Mouse (Mus musculus) embryonic facial prominence, embryonic 14.5 days (tissue): ENCODE measurements around the gene Gm13283. TPM values are rescaled to one million over a fixed set of nuclear protein-coding genes. Genes with fewer than 3 reads are reported as not detected.
"Not testable (repeated sequence)": the region's sequence is repeated elsewhere in the genome, so short reads cannot be mapped to it uniquely, and the experiment has no call there.

Experiments used
- ATAC-seq: fragments of 200-750 bp; cut with Nextera tagmentation; 2 replicates; pipeline ENCODE4 v1.8.0; 2017; ENCODE audit warnings: low read depth, moderate number of reproducible peaks, moderate TSS enrichment
- DNase-seq: peaks from one replicate; pipeline ENCODE4 v3.0.0-alpha.2; 2015; ENCODE audit warnings: low spot score
- H3K27ac ChIP-seq: fragments of 300-500 bp; sonication (generic); replicated peaks from 2 replicates; pipeline ENCODE4 v1.5.1; 2014; ENCODE audit warnings: low read depth, mild to moderate bottlenecking, low read length, moderate library complexity
- H3K27me3 ChIP-seq: fragments of 300-500 bp; sonication (generic); replicated peaks from 2 replicates; pipeline ENCODE4 v1.6.1; 2014; ENCODE audit warnings: low read length; ENCODE audit not compliant: control insufficient read depth, insufficient read depth
- H3K36me3 ChIP-seq: fragments of 300-500 bp; sonication (generic); 2 replicates; pipeline ENCODE4 v1.6.1; 2014; ENCODE audit warnings: low read length, mixed read lengths; ENCODE audit not compliant: control insufficient read depth, insufficient read depth
- H3K4me1 ChIP-seq: fragments of 300-500 bp; sonication (generic); 2 replicates; pipeline ENCODE4 v1.6.1; 2014; ENCODE audit warnings: antibody characterized with exemption, low read length; ENCODE audit not compliant: control insufficient read depth, insufficient read depth
- H3K4me2 ChIP-seq: fragments of 300-500 bp; sonication (generic); 2 replicates; pipeline ENCODE4 v1.6.1; 2014; ENCODE audit warnings: low read depth, mild to moderate bottlenecking, low read length, moderate library complexity, mixed read lengths
- H3K4me3 ChIP-seq: fragments of 300-500 bp; sonication (generic); 2 replicates; pipeline ENCODE4 v1.5.1; 2014; ENCODE audit warnings: low read depth, mild to moderate bottlenecking, low read length
- H3K9ac ChIP-seq: fragments of 300-500 bp; sonication (generic); 2 replicates; pipeline ENCODE4 v1.6.1; 2014; ENCODE audit warnings: low read depth, mild to moderate bottlenecking, low read length, moderate library complexity, mixed read lengths
- H3K9me3 ChIP-seq: fragments of 300-500 bp; sonication (generic); 2 replicates; pipeline ENCODE4 v1.6.1; 2016; ENCODE audit warnings: low read length; ENCODE audit not compliant: control insufficient read depth
- WGBS: fragments of 180-500 bp; shearing (Covaris S2); extraction: QIAGEN DNeasy Blood & Tissue Kit; methylation state at CpG from one replicate; pipeline ENCODE4 v1.1.7; 2014; 5-methylcytosine and 5-hydroxymethylcytosine counted together
- polyA plus RNA-seq: library from polyadenylated mRNA; unstranded; fragments of >200 nt; fragmentation: Nextera tagmentation; extraction: Ambion mirVana; gene quantifications from 2 replicates; pipeline ENCODE4 v1.2.1, GENCODE M21; 2014

Gene Gm13283
- 0.17 and 0.28 TPM in 2 replicates for polyA plus RNA-seq

DNA sequence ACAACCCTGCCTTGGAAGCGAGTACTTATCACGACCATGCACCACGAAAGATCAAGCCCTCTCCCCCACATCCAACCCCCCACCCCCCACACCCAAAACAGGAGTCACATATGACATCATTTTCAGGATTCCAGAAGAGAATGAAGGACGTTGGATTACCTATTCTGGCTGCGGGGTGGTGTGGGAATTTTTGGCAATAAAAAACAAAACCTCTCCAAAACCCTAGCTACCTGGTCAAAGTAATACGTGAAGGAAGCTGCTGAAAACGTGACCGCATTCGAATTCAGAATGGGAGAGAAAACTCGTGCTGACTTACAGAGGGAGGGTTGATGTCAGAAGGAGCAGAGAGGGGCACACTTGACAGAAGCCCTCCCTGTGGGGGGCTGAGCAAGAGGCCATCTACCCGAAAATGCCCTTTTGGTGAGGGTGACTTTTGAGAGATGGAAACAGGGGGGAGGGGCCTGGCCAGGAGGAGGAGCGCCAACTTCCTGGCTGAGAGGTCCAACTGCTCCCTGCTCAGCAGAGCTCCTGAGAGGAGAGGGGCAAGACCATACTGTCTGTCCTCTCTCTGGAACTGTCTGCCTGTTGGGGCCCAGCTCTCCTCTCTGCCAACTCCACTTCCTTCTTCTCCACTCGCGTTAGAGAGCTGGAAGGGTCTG lies at the start of gene Gm13283:
Gm13283 (plus strand) TSS at position 510 of the 659 bp plus-strand sequence.
- not testable (repeated sequence) for H3K36me3 ChIP-seq, H3K9me3 ChIP-seq, ATAC-seq, H3K27me3 ChIP-seq, H3K4me1 ChIP-seq, DNase-seq
- peak within 1 kb of the TSS; percentile 39; the same call in 1 of the 2 replicates for H3K27ac ChIP-seq
- peak within 1 kb of the TSS; percentile 51 for H3K4me2 ChIP-seq
- H3K9ac ChIP-seq = peak within 1 kb of the TSS; percentile 53; the same call in 1 of the 2 replicates
- H3K4me3 ChIP-seq = peak within 1 kb of the TSS; percentile 34
- WGBS = 24% methylated on average over 8 of the region's 14 CpGs

- no peak overlapping the region for H3K4me2 ChIP-seq
- H3K9me3 ChIP-seq = no peaks in the 10 kb centered on the region
- DNase-seq (no peak), ATAC-seq (no peak)
- H3K36me3 ChIP-seq = peaks cover 45% of the 10 kb centered on the region
- peaks cover 11% of the 10 kb centered on the region for H3K4me1 ChIP-seq
- no peak overlapping the region for H3K27ac ChIP-seq
- no peak overlapping the region for H3K9ac ChIP-seq
- H3K4me3 ChIP-seq = no peak overlapping the region
- no peaks in the 10 kb centered on the region for H3K27me3 ChIP-seq
- WGBS = 78% methylated on average over 1 of the region's 1 CpGs
Observed at GRCm38 (mm10) chr4:88714281-88714680, 45.6 kb upstream of the Gm13283 start.

- ATAC-seq = no peak
- Histone ChIP-seq H3K4me2 (no peak overlapping the region), H3K9me3 (no peaks in the 10 kb centered on the region), H3K4me1 (peaks cover 13% of the 10 kb centered on the region), H3K9ac (no peak overlapping the region), H3K27ac (no peak overlapping the region), H3K36me3 (peaks cover 47% of the 10 kb centered on the region), H3K27me3 (no peaks in the 10 kb centered on the region), H3K4me3 (no peak overlapping the region)
- DNase-seq = no peak
Observed at GRCm38 (mm10) chr4:88715059-88715458, 44.9 kb upstream of the Gm13283 start.

GRCm38 (mm10) chr4:88718715-88719114 lies 41.2 kb upstream of the Gm13283 start:
- peak overlapping the region; percentile 76 for H3K4me2 ChIP-seq
- WGBS = 36% methylated on average over 1 of the region's 1 CpGs
- H3K36me3 ChIP-seq = peaks cover 47% of the 10 kb centered on the region
- no peak overlapping the region for H3K27ac ChIP-seq
- H3K4me1 ChIP-seq = peaks cover 25% of the 10 kb centered on the region
- no peak for ATAC-seq
- H3K4me3 ChIP-seq = peak overlapping the region; percentile 38
- peak overlapping the region; percentile 52 for H3K9ac ChIP-seq
- H3K27me3 ChIP-seq = no peaks in the 10 kb centered on the region
- no peak for DNase-seq
- no peaks in the 10 kb centered on the region for H3K9me3 ChIP-seq

DNA sequence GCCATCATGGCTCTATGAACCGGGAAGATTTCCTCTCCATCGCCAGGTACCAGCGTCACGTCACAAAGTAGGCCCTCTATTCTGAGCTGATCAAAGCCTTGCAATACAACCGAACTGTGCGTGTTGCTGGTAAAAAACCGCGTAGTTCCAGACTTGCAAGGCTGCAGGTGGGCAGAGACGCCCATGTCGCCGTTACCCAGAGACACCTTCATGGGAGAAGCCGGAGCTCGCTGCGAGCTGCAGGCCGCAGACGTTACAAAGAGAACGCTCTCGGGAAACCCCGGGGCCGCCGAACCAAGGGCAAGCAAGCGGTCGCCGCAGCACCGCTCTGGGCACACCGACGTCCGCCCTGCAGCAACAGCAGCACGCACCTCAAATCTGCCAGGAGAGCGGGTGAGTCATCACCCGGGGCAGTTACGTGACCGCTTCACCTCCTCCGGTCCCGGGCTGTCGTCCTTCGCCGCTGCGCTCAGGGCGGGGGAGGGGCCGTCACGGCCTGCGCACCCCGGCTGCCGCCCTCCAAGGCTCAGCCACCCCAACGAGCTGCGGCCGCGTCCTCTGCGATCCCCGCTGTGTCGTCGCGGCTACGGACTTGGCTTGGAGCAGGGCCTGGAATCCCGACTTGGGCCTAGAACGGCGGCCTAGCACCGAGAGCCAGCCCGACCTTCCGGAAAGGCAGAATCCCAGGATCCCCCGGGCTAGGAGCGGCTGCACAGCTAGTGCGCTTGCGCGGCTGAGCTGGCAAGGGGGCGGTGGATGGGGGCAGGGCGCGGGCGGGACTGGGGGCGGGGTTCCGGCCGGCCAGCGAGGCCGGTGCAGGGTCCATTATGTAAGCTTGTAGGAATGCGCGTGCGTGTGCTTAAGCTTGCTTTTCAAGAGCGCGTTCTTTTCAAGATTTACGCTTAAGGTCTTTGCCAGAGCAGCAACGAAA lies 37.9 kb upstream of the Gm13283 start, which contains the start of the genes Gm26566 and Klhl9:
Gm26566 (plus strand) TSS at position 15 of the 931 bp plus-strand sequence.
Klhl9 (minus strand) TSS at position 675 of the 931 bp plus-strand sequence.
- H3K27ac ChIP-seq = peak within 1 kb of the TSS; percentile 98
- H3K4me1 ChIP-seq = peaks cover 25% of the 10 kb centered on the region
- no peaks in the 10 kb centered on the region for H3K9me3 ChIP-seq
- under 1% methylated on average over 44 of the region's 82 CpGs for WGBS
- DNase-seq (peak; percentile 99), ATAC-seq (peak; percentile 94)
- H3K27me3 ChIP-seq = no peaks in the 10 kb centered on the region
- H3K4me3 ChIP-seq = peak within 1 kb of the TSS; percentile 96
- peak within 1 kb of the TSS; percentile 100 for H3K9ac ChIP-seq
- peak within 1 kb of the TSS; percentile 76 for H3K4me2 ChIP-seq
- H3K36me3 ChIP-seq = peaks cover 25% of the 10 kb centered on the region

DNA sequence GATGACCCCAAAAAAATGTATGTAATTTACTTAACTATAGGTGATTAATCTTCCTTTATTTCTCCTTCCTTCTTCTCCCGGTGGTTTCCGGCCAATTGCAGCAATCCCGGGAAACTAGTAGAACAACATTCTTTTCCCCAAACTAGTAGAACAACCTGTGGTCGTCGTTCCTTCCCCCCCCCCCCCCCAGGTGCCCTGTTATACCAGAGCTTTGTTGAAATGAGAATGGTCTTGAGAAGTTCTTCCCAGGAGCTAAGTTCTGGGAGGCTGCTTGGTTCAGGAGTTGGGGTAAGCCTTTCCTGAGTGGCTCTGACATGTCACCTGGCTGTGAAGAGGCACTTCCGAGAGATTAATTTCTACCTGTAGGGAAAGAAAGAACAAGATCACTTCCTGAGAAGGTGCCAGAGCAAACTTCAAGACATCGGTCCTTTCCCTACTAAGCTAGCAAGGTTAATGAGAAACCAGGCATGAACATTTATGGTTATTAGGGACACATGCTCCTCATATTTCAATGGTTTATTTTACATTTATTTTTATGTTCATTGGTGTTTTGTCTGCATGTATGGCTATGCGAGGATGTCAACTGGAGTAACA lies 36.3 kb upstream of the Gm13283 start:
- Histone ChIP-seq H3K27me3 (no peaks in the 10 kb centered on the region), H3K27ac (peak overlapping the region; percentile 70), H3K4me3 (no peak overlapping the region), H3K9me3 (no peaks in the 10 kb centered on the region), H3K36me3 (peaks cover 15% of the 10 kb centered on the region), H3K4me1 (peaks cover 17% of the 10 kb centered on the region), H3K9ac (no peak overlapping the region), H3K4me2 (0 out of 2 replicates have a peak overlapping the region, but pooled peaks have one; percentile 12)
- DNase-seq (peak; percentile 38), ATAC-seq (no peak; the same call in 1 of the 2 replicates)
- 56% methylated on average over 8 of the region's 8 CpGs for WGBS

GRCm38 (mm10) chr4:88726727-88727126 lies 33.2 kb upstream of the Gm13283 start:
- H3K27ac ChIP-seq = no peak overlapping the region
- H3K4me2 ChIP-seq = no peak overlapping the region
- H3K9ac ChIP-seq = no peak overlapping the region
- H3K9me3 ChIP-seq = no peaks in the 10 kb centered on the region
- ATAC-seq (no peak), DNase-seq (no peak)
- H3K27me3 ChIP-seq = no peaks in the 10 kb centered on the region
- H3K4me1 ChIP-seq = no peaks in the 10 kb centered on the region
- 86% methylated on average over 6 of the region's 6 CpGs for WGBS
- no peaks in the 10 kb centered on the region for H3K36me3 ChIP-seq
- H3K4me3 ChIP-seq = no peak overlapping the region

DNA sequence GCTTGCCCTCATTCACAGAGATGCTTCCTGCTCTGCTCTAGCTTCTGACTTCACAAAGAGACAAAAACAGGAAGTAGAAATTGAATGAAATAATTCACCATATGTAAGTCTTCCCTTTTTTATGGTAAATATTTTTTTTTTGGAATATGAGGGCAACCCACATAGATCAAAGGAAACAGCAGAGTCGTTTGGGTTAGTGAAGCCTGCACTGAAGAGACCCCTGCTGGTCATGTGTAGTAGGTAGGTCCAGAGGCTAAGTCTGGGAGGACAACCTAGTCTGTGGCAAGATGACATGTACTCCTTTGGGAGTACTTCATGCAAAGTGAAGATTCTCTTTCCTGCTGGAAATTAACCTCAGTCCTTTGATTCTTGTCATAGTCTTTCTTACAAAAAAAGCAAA lies 32.6 kb upstream of the Gm13283 start:
- H3K9ac ChIP-seq = no peak overlapping the region
- H3K36me3 ChIP-seq = no peaks in the 10 kb centered on the region
- no peaks in the 10 kb centered on the region for H3K27me3 ChIP-seq
- DNase-seq (no peak), ATAC-seq (no peak)
- no peak overlapping the region for H3K4me3 ChIP-seq
- WGBS = 0% methylated on average over 1 of the region's 1 CpGs
- H3K4me1 ChIP-seq = no peaks in the 10 kb centered on the region
- no peaks in the 10 kb centered on the region for H3K9me3 ChIP-seq
- H3K27ac ChIP-seq = no peak overlapping the region
- no peak overlapping the region for H3K4me2 ChIP-seq
